Mouse (Mus musculus) CH12.LX (cell line): ENCODE measurements around the gene Fgfr2. TPM values are rescaled to one million over a fixed set of nuclear protein-coding genes. Genes with fewer than 3 reads are reported as not detected.

ENCODE experiments used
- DNase-seq: peaks from one replicate; pipeline ENCODE4 v3.0.0-alpha.2; 2013; ENCODE audit errors: extremely low read depth
- H3K27ac ChIP-seq: 2 replicates; pipeline ENCODE4 v1.5.1; 2012; ENCODE audit warnings: low read depth, mild to moderate bottlenecking, control low read depth, moderate library complexity; ENCODE audit not compliant: insufficient read depth
- H3K27me3 ChIP-seq: replicated peaks from 2 replicates; pipeline ENCODE3; 2012; ENCODE audit warnings: inconsistent platforms
- H3K36me3 ChIP-seq, 2 experiments: replicated peaks in 1 of 2; 2 replicates each; pipeline versions ENCODE3 to v1.6.1; 2012; ENCODE audit warnings: inconsistent platforms in 1 of 2, low read length in 1 of 2, mild to moderate bottlenecking in 1 of 2, mixed read lengths in 1 of 2, moderate library complexity in 1 of 2; ENCODE audit not compliant: control insufficient read depth in 1 of 2, insufficient read depth in 1 of 2
- H3K4me1 ChIP-seq, 2 experiments: 2 replicates each; pipeline ENCODE4 v1.6.1; 2012; ENCODE audit warnings: inconsistent platforms in 1 of 2, moderate library complexity in 1 of 2; ENCODE audit not compliant: insufficient read depth in 2 of 2, control insufficient read depth in 1 of 2
- H3K4me2 ChIP-seq: 2 replicates; pipeline ENCODE4 v1.6.1; 2012; ENCODE audit warnings: low read depth, mild to moderate bottlenecking, control low read depth; ENCODE audit not compliant: poor library complexity, insufficient read depth, severe bottlenecking
- H3K4me3 ChIP-seq, 3 experiments: fragments of 150-350 bp in 1 of 3; sonication (generic) in 1 of 3; replicated peaks in 1 of 3; 2 replicates each; pipeline versions ENCODE3 to v1.5.1; 2011 to 2012; ENCODE audit warnings: low read depth in 2 of 3, low read length in 2 of 3, mild to moderate bottlenecking in 2 of 3, moderate library complexity in 2 of 3, control low read depth in 1 of 3, improper control_type of control experiment in 1 of 3, inconsistent platforms in 1 of 3, mixed read lengths in 1 of 3; ENCODE audit not compliant: poor library complexity in 1 of 3
- H3K79me2 ChIP-seq: replicated peaks from 2 replicates; pipeline ENCODE4 v1.6.1; 2012; ENCODE audit warnings: mild to moderate bottlenecking, moderate library complexity; ENCODE audit not compliant: control insufficient read depth, poor library complexity, insufficient read depth, severe bottlenecking; ENCODE audit errors: extremely low read depth
- H3K9ac ChIP-seq: 2 replicates; pipeline ENCODE4 v1.6.1; 2012; ENCODE audit warnings: low read depth, mild to moderate bottlenecking, control low read depth, moderate library complexity; ENCODE audit not compliant: insufficient read depth
- H3K9me3 ChIP-seq: replicated peaks from 2 replicates; pipeline ENCODE3; 2012; ENCODE audit warnings: low read length, inconsistent platforms, mixed read lengths
- CTCF ChIP-seq, 2 experiments: IDR thresholded peaks in 1 of 2; conservative IDR thresholded peaks in 1 of 2; 2 replicates each; pipeline ENCODE4 v1.5.1; 2011 to 2012; ENCODE audit warnings: low read depth in 2 of 2, low read length in 2 of 2, improper control_type of control experiment in 1 of 2, inconsistent platforms in 1 of 2, mild to moderate bottlenecking in 1 of 2, moderate library complexity in 1 of 2
- E2F4 ChIP-seq: IDR thresholded peaks from 2 replicates; pipeline ENCODE4 v1.6.1; 2011; ENCODE audit warnings: low read depth, low read length, improper control_type of control experiment; ENCODE audit not compliant: insufficient replicate concordance
- EP300 ChIP-seq: IDR thresholded peaks from 2 replicates; pipeline ENCODE4 v1.6.1; 2011; ENCODE audit warnings: low read length, improper control_type of control experiment
- GABPA ChIP-seq: IDR thresholded peaks from 2 replicates; pipeline ENCODE4 v1.6.1; 2012; ENCODE audit warnings: low read depth, low read length, improper control_type of control experiment, inconsistent platforms; ENCODE audit not compliant: insufficient replicate concordance
- HCFC1 ChIP-seq: IDR thresholded peaks from 2 replicates; pipeline ENCODE4 v1.6.1; 2012; ENCODE audit warnings: low read depth, mild to moderate bottlenecking, inconsistent platforms, low read length, improper control_type of control experiment
- JUND ChIP-seq: conservative IDR thresholded peaks from 2 replicates; pipeline ENCODE4 v1.6.1; 2011; ENCODE audit warnings: low read depth, low read length, improper control_type of control experiment
- MYC ChIP-seq: IDR thresholded peaks from 2 replicates; pipeline ENCODE4 v1.6.1; 2011; ENCODE audit warnings: low read depth, mild to moderate bottlenecking, improper control_type of control experiment, low read length
- NRF1 ChIP-seq: IDR thresholded peaks from 2 replicates; pipeline ENCODE4 v1.6.1; 2014; ENCODE audit warnings: low read depth, mild to moderate bottlenecking, inconsistent platforms, low read length, improper control_type of control experiment, moderate library complexity
- PAX5 ChIP-seq: IDR thresholded peaks from 2 replicates; pipeline ENCODE4 v1.6.1; 2012; ENCODE audit warnings: low read length, inconsistent platforms, mixed read lengths
- POLR2A ChIP-seq: IDR thresholded peaks from 2 replicates; pipeline ENCODE4 v1.6.1; 2011; ENCODE audit warnings: low read depth, mild to moderate bottlenecking, improper control_type of control experiment, low read length
- POLR2AphosphoS2 ChIP-seq: IDR thresholded peaks from 2 replicates; pipeline ENCODE4 v1.6.1; 2011; ENCODE audit warnings: low read depth, low read length, improper control_type of control experiment
- RAD21 ChIP-seq: IDR thresholded peaks from 2 replicates; pipeline ENCODE4 v1.6.1; 2011; ENCODE audit warnings: low read depth, mild to moderate bottlenecking, low read length, improper control_type of control experiment, moderate library complexity
- SIN3A ChIP-seq: IDR thresholded peaks from 2 replicates; pipeline ENCODE4 v1.6.1; 2012; ENCODE audit warnings: low read length, improper control_type of control experiment, inconsistent platforms
- TBP ChIP-seq: conservative IDR thresholded peaks from 2 replicates; pipeline ENCODE4 v1.6.1; 2011; ENCODE audit warnings: low read depth, low read length, improper control_type of control experiment
- TCF12 ChIP-seq: IDR thresholded peaks from 2 replicates; pipeline ENCODE4 v1.6.1; 2014; ENCODE audit warnings: low read depth, mild to moderate bottlenecking, inconsistent platforms, low read length, improper control_type of control experiment
- UBTF ChIP-seq: IDR thresholded peaks from 2 replicates; pipeline ENCODE4 v1.6.1; 2012; ENCODE audit warnings: low read depth, mild to moderate bottlenecking, inconsistent platforms, low read length, improper control_type of control experiment, moderate library complexity
- USF1 ChIP-seq: IDR thresholded peaks from 2 replicates; pipeline ENCODE4 v1.6.1; 2014; ENCODE audit warnings: low read depth, mild to moderate bottlenecking, inconsistent platforms, low read length, improper control_type of control experiment
- ZKSCAN1 ChIP-seq: IDR thresholded peaks from 2 replicates; pipeline ENCODE4 v1.6.1; 2012; ENCODE audit warnings: low read depth, inconsistent platforms, low read length, improper control_type of control experiment, borderline replicate concordance
- ZMIZ1 ChIP-seq: IDR thresholded peaks from 2 replicates; pipeline ENCODE4 v1.6.1; 2012; ENCODE audit warnings: low read depth, mild to moderate bottlenecking, inconsistent platforms, low read length, improper control_type of control experiment
- ZNF384 ChIP-seq: IDR thresholded peaks from 2 replicates; pipeline ENCODE4 v1.6.1; 2012; ENCODE audit warnings: low read depth, low read length, improper control_type of control experiment, inconsistent platforms
- dilution Hi-C: fragments of 300-500 bp; cut with MboI; formaldehyde crosslinking; loops from 2 replicates; pipeline ENCODE4 v1.14.3; 2020; ENCODE audit warnings: low sequenced_read_pairs; ENCODE audit not compliant: extremely low pct_unique_long_range_greater_than_20kb, extremely low pct_ligation_motif_present
- in situ Hi-C: fragments of 300-500 bp; cut with MboI; formaldehyde crosslinking; loops from 3 replicates; pipeline ENCODE4 v1.14.3; 2019; ENCODE audit warnings: low sequenced_read_pairs, low pct_ligation_motif_present, low pct_unique_long_range_greater_than_20kb, mixed read lengths
- polyA plus RNA-seq: library from polyadenylated mRNA; unstranded; fragments of >175 nt; gene quantifications from 2 replicates; pipeline ENCODE4 v1.2.1, GENCODE M21; 2012; ENCODE audit warnings: low read depth; ENCODE audit not compliant: insufficient read length
- total RNA-seq, 2 experiments: library from RNA; depleted of rRNA; stranded (reverse); fragments of 300-350 nt in 1 of 2; fragments of >200 nt in 1 of 2; gene quantifications; 2 replicates each; pipeline ENCODE4 v1.2.3; 2012 to 2014

Gene Fgfr2
- total and polyA plus RNA-seq, 3 experiments = not detected

DNA sequence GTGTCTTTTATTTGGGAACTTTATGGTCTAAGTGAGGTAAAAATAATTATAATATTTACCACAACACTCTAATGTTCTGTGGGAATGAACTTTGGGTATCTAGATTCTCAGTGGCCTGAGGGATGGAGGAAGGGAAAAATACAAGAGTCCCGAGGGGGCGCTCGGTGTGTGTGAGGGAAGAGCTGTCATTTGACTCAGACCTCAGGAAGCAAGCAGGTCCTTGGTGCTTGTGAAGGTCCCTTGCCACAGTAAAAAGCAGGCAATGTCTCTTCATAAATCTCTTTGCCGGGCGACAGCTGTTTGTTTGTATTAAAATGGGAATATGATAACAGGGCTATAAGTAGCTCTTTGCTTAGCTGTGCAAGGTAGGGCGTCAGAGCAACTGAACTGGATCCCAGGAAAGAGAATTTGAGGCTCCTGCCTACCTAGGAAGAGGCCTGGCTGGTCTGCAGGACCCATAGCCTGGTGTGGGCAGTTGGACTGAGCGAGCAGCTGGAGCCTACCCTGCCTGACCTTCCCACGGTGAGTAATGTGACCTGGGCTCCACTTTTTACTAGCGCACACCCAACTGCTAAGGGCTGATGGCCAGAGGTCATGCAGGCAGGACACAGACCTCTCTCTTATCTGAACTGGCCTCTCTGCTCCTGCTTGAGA, 2554.2 kb downstream of the Fgfr2 start:
- DNase-seq = no peak
- Histone ChIP-seq H3K27ac (no peak overlapping the region), H3K36me3 (no peaks in the 10 kb centered on the region), H3K4me1 (peaks cover 7 to 26% of the 10 kb centered on the region in 2 experiments), H3K79me2 (no peaks in the 10 kb centered on the region), H3K9me3 (no peaks in the 10 kb centered on the region), H3K4me3 (no peak overlapping the region), H3K4me2 (no peak overlapping the region), H3K27me3 (peaks cover 3% of the 10 kb centered on the region), H3K9ac (no peak overlapping the region)
- dilution Hi-C loops (no loop called here), in situ Hi-C loops (no loop called here)
- no peak for TF ChIP-seq RAD21
- TF ChIP-seq USF1 = no peak
- no peak for TF ChIP-seq E2F4

DNA sequence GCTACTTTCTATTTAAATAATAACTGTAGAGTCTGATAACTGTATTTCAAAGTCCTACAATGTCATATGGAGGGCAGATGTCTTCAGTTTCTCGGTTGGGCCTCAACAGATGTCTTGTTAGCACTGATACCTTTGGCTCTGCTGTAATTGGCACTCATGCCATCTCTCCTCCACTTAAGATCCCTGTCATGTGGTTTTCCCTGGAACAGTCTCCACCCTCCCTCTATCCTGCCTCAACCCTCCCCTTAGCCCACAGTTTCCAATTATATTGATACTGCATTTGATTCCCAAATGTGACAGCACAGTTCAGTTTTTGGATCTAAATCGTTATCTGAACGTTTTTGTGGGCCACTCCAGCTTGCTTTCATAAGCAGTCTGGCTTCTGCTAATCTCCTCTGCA, 2558.6 kb downstream of the Fgfr2 start:
- peaks cover 11% of the 10 kb centered on the region for H3K27me3 ChIP-seq
- peaks cover 0 to 8% of the 10 kb centered on the region in 2 experiments; a peak in 2 of 4 replicates for H3K4me1 ChIP-seq
- no peaks in the 10 kb centered on the region for H3K9me3 ChIP-seq
- no peaks in the 10 kb centered on the region for H3K79me2 ChIP-seq
- H3K36me3 ChIP-seq = no peaks in the 10 kb centered on the region
- no peak overlapping the region for H3K4me2 ChIP-seq
- dilution Hi-C loops = no loop called here
- H3K9ac ChIP-seq = no peak overlapping the region
- H3K4me3 ChIP-seq = no peak overlapping the region
- in situ Hi-C loops = no loop called here
- no peak overlapping the region for H3K27ac ChIP-seq
- DNase-seq = no peak
- TF ChIP-seq CTCF (conservative IDR thresholded peaks at IDR 0.05 in 1 of 2, IDR thresholded peaks at IDR 0.05 in 1 of 2; ENCODE audit: low read depth in 2 of 2, low read length in 2 of 2) = no peak
- TF ChIP-seq GABPA = no peak
- TF ChIP-seq TBP = no peak
- TF ChIP-seq ZKSCAN1 = no peak
- no peak for TF ChIP-seq NRF1
- no peak for TF ChIP-seq ZNF384
- no peak for TF ChIP-seq POLR2A
- TF ChIP-seq HCFC1 = no peak
- TF ChIP-seq SIN3A = no peak

DNA sequence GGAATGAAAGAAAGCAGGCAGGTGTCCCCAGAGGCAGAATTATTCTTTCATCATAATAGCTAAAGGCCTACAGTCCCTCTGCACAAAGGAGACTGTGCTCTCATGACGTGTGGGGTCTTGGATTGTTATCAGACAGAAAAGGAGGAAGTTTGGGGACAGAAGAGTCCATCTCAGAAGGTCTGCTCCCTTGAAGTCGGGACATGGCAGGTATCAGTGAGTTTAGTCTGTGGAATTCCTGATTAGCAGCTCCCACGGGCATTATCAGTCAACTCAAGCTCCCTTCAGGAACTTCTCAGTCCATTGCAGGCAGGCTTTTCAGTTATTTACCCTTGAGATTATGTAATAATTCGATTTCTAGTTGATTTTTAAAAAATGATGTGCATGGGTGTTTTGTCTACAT, 2559.3 kb downstream of the Fgfr2 start:
- H3K4me2 ChIP-seq = no peak overlapping the region
- no peak overlapping the region for H3K4me3 ChIP-seq
- no peak overlapping the region for H3K9ac ChIP-seq
- dilution Hi-C loops = no loop called here
- peaks cover 11% of the 10 kb centered on the region for H3K27me3 ChIP-seq
- DNase-seq = no peak
- in situ Hi-C loops = no loop called here
- H3K4me1 ChIP-seq = peaks cover 0 to 2% of the 10 kb centered on the region in 2 experiments; a peak in 2 of 4 replicates
- H3K79me2 ChIP-seq = no peaks in the 10 kb centered on the region
- H3K27ac ChIP-seq = no peak overlapping the region
- H3K9me3 ChIP-seq = no peaks in the 10 kb centered on the region
- TF ChIP-seq CTCF (conservative IDR thresholded peaks at IDR 0.05 in 1 of 2, IDR thresholded peaks at IDR 0.05 in 1 of 2; ENCODE audit: low read depth in 2 of 2, low read length in 2 of 2) = no peak
- no peak for TF ChIP-seq PAX5
- no peak for TF ChIP-seq UBTF
- TF ChIP-seq POLR2AphosphoS2 = no peak
- TF ChIP-seq EP300 = no peak
- no peak for TF ChIP-seq TCF12
- no peak for TF ChIP-seq ZKSCAN1
- no peak for TF ChIP-seq MYC
- no peak for TF ChIP-seq E2F4
- TF ChIP-seq JUND = no peak
- TF ChIP-seq TBP = no peak
- no peak for TF ChIP-seq ZMIZ1
- TF ChIP-seq, all 38 proteins: peak for 0
- H3K36me3 ChIP-seq = no peaks in the 10 kb centered on the region
